Mouse (Mus musculus) embryo, embryonic 11 days (tissue): ENCODE results near the gene Cacnb4.

Experiments used
- DNase-seq: peaks from one replicate; pipeline ENCODE4 v3.0.0-alpha.2; 2015

The Cacnb4 gene

DNA sequence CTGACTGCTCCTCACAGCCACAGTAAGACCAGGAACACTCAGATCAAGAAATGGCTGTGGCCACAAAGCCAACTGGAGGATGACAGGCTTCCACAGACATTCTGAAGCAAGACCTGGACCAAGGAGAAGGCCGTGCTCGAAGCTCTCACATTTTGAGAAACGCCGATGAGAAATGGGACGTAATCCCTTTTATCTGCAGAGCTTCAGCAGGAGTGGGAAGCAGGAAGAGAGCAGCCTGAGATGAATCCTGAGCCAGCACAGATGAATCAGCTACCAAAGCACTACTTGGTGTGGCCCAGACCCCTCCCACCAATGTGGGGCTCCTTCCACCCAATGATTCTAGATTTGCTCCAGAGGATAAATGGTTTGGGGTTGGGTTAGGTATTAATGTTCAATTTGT lies 113.4 kb downstream of the Cacnb4 start:
- DNase-seq: no peak

DNA sequence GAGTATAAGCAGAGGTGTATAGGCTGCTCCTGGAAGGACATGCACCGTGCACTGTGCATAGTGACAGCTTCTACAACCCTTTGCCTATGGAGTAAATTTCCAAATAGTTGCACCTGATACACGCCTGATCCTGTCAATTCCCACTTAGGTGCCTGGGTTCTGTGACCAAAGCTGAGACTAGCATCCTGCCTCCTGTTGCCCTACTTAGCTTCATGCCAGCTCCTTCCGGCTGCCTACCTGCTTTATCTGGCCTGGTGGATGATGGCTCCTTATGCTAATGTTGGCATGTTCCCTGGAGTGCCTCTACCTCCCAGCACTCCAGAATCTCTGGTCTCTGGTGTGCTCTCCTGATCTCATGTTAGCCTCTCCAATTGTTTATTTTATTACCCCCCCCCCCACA lies 114.3 kb downstream of the Cacnb4 start:
- DNase-seq: no peak

DNA sequence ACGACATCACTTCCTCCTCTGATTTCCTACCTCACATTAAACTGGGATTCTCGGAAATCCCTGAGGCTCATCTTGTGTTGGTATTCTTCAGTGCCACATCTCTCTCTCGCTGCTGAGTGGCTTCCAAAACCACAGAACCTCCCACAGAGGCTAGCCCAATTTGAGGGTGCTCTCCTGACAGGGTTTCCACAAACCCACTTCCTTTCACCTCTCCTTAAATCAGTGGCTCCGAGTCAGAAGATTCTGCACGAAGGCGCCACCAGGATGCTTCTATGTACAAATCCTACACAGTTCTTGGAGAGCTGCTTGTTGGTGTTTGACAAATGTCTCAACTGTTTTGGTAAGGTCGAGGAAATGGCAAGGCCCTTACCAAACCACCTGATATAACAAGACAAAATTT lies 115.5 kb downstream of the Cacnb4 start:
- DNase-seq: no peak

DNA sequence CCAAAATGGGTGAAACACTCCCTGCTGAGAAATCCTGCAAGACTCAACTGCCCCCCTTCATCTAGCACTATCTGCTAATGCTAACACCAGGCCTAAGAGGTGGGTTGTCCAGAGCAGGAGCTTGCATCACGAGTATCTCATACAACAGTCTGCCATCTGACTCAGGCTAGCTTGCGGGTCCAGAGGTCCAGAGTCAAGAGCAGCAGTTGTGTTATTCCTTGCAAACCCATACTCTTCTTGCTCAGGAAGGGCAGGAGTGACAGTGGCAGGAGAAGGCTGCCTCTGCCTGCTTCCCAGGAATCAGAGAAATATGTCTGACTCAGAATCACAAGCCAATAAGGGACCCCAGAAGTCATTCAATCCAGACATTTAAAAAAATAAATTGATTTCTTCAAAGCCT lies 116.4 kb downstream of the Cacnb4 start:
- DNase-seq: no peak

DNA sequence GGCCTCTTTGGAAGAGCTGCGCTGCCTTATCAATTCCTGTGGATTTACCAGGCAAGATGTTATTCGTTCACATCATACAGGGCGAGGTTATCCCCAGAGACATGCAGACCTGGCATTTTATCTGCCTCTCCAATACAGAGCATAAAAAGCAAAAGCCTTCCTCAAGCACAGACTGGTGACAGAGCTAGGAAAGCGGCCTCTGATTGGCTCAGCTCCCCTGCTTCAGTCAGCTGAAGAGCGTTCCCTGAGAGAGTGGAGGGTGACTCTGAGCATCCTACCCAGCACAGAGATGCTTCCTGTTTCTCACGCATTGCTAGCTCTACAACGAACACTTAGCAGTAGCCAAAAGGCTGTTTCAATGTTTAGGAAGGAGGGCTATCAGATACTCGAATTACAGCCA lies 118.2 kb downstream of the Cacnb4 start:
- DNase-seq: peak; percentile 50

DNA sequence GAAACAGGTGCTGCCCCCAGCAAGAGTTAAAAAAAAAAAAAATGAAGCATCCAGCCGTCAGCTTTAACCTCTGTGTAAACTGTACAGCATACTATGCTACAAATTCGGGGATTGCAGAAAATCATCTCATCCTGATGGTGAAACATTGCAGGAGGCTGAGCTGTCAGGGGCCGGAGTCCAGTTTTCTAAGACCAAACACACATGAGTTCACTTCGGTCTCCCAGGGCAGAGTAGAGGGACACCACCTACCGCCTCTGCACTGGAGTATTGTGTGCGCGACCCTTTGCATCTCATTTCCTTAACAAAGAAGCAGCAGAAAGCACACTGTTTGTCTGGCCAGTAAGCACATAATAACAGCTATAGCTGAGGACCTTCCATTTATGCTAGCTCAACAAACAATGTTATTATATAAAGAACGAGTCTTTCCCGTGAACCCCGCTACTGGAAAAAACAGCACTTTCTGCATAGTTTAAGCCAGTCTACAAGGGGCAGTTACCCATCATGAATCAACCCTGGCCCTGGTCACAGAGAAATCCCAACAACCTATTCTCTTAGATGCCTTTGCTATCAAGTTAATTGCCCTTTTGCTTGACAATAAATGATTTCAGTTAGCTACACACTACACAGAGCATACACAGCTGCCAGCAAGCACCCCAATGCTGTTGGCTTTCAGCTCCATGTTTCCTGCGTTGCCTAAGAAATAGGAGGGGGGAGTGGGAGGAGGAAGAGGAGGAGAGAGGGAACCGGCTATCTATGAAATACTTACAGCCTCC lies 118.9 kb downstream of the Cacnb4 start:
- DNase-seq: peak; percentile 20

DNA sequence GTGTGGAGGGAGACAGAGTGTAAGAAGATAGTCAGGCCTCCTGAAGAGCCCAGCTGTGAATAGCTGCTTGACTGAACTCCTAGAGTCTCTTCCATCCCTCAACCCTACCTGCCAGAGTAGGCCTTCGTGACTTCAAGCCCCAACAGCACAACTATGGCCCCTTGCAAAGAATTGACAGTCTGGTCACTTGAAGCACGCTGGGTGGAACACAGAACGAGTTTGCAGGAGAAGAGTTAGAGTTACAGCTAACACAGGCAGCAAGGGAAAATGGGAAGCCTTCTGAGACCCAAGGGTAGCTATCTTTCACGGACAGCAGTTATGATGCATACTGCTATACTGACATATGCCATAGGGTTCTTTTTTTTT lies 119.7 kb downstream of the Cacnb4 start:
- no peak for DNase-seq

DNA sequence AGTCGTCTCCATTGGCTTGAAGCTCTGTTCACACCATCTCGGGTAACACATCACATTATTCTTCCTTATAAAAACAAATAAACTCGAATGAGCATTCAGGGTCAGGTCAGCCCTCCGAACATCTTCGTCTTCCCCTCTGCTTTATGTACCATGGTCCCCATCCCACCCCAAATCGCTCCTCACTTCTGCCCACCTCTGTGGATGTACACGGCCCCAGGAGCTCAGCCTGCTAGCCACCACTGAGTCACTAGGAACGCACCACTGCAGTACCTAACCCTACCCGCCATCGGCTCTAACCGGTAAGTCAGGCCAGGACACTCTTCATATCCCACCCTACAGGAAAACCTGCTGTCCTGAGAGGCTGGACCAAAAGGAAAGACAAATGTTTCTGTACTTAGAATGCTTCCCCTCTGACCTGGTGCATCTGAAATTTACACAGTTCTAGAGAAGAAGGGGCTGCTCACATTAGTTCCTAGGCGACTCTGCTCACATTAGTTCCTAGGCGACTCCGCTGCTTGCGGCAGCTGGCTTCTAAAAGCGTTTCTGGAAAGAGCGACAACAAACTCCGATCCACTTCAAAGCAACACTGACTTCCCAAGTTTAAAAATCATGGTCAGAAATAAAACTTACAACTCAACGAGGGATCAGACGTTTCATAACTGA lies 120.2 kb downstream of the Cacnb4 start:
- no peak for DNase-seq

DNA sequence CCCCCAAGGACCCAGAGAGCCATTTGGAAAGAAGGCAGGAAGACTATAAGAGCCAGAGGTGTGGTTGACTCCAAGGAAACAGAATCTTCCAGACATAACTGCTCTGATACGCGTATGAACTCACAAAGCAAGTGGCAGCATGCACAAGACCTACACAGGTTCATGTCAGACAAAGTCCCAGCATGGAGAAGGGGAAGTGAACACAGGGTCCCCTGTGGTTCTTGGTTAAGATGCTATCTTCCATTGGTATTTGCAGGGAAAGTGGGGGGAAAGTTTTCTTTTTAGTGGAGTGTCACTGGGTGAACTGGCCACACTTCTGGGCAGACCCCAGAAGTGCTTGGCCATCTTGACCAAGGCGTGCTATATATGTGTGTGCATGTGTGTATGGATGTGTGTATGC lies 128.2 kb downstream of the Cacnb4 start:
- DNase-seq: no peak

DNA sequence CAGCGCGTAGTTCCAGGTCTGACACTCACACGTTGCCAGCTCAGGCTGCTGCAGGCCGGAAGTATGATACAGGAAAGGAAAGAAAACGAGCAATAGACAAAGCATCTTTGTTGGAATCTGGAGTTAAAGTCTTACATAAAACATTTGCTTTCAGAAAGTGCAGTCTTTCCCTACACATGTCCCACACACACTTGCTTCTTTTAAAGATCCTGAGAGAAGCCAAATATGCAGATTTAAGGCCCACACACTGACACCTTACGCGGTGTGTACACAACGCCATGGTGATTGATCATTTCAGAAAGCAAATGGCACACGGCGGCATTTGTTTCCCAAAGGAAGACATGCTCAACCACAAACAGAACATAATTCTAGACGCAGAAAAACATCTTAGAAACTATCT lies 129.3 kb downstream of the Cacnb4 start:
- no peak for DNase-seq

DNA sequence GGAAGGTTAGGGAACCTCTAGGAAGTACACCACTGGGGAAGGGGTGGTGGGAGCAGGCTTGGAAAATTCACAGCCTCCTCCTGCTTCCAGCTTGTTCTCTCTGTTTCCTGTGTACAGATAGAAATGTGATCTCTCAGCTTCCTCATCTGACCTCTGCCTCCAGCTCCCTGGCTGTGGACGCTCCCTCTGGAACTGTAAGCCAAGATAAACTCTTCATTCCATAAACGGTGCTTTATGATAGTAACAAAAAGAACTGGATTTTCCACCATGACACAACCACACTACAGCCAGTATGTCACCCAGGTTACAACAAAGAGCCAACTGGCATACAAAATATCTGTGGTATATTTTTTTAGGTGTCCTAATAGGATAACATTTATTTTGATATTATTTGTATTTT lies 132.1 kb downstream of the Cacnb4 start:
- no peak for DNase-seq

DNA sequence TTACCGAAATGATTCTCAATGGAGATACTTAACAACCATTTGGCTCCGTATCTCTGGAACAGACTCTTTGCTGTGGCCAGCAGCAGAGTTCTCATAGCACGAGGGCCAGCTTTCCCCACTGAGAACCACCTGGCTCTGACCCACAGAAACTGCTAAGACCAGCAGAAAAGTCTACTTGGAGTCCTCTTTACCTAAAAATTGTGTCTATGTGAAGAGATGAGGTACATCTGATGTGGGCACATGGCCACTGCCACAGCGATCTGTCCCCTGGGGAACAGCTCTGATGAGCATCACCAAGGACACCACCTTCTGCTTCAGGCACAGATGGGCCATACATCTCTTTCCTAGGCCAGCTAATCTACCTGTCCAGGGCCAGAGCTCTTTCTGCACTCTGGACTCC lies 135.6 kb downstream of the Cacnb4 start:
- no peak for DNase-seq

DNA sequence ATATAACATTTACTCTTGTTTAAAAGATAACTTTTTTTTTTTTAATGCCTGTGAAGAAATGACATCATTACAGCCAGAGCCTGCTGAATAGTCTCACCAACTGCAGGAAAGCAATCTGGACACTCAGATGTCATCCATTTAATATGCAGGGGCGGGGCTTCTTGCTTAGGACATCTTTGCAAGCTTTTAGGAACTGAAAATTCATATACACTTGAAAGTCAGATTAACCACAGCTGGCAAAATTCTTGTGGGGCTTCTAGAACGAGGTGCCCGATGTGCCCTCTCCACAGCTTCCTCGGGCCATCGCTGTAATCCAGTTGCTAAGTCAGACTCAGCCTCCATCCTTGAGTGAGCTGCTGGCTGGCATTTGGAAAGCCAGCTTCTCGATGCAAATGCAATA lies 137.3 kb downstream of the Cacnb4 start:
- DNase-seq: no peak

DNA sequence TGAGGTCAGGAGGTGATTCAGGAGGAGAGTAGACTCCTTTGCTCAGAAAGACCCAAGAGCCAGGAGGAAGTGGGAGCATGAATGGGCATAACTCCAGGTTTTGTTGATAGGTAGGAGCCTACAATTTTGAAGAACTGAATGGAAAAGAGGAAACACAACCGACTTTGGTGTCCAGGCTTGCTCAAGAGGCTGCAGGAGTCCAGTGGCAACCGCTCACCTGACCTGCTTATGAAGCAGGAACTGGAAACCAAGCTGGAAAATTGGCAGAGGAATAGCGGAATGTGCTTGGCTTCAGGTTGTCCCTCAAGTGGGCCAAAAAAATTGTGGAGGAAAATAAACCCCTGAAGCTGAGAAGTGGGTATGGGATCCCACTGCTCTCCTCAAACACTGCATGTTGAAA lies 139.0 kb downstream of the Cacnb4 start:
- DNase-seq: no peak

DNA sequence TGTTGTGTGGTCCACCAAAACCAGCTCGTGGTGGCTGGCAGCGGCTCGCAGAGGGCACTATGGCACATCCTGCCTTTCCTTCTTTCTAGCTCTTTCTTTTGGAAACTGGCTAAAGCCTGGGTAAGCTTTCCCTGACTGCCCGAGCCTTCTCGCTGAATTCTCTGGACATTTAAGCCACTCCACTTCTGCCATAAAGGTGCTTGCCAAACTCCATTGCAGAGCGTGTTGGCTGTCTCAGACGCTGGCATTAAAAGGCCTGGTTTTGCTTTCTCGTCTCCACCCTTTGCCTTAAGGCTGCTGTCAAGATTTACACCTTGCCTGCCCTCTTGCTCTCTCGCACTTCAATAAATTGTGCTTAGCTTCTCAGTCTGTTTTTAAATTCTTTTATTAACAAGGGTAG lies 139.5 kb downstream of the Cacnb4 start:
- no peak for DNase-seq

DNA sequence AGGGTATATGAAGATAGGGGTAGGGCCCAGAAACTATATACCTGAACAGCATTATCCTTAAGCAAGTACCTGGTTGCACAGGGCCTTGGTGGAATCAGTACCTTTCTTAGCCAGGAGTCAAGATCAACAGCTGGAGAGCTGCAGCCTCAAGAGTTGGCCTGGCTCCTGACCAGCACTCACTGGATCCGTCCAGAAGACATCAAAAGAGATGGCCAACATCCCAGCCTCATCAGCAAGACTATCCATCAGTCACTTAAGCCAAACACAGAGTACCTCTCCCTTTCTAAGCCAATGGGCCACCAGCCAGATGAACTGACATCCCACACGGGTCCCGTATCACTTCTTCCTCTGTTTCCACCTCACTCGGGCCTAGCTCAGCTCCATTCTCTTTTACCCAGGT lies 140.1 kb downstream of the Cacnb4 start:
- no peak for DNase-seq

DNA sequence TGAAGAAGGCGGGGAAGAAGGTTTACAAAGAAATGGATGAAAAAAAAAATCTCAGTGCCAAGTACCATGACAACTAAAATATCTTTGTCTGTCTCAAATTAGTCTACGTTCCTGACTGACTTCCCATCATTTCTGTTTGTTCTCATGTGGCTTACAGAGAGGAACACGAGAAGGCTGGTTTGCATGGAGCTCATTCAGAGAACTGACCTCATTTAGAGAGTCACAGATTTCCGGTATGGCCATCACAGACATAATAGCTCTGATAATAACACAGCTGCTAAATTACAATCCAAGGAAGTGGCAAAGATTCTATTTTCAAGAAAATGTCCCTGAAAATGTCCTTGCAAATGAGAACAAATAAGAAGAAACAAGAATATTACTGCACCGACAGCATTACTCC lies 142.9 kb downstream of the Cacnb4 start:
- DNase-seq: no peak

DNA sequence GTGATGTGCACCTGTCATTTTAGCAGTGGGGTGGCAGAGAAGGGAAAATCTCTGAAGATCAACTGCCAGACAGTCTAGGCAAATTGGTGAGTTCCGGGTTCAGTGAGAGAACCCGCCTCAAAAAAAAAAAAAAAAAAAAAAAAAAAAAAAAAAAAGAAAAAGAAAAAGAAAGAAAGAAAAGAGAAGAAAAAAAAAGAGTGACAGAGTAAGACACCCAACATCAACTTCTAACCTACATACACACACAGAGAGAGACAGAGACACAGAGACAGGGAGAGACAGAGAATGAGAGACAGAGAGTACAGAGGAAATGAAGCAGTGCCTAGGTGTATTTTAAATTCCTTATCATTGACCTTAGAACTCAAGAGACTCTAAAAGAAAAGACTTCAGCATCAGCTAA lies 146.1 kb downstream of the Cacnb4 start:
- DNase-seq: no peak

DNA sequence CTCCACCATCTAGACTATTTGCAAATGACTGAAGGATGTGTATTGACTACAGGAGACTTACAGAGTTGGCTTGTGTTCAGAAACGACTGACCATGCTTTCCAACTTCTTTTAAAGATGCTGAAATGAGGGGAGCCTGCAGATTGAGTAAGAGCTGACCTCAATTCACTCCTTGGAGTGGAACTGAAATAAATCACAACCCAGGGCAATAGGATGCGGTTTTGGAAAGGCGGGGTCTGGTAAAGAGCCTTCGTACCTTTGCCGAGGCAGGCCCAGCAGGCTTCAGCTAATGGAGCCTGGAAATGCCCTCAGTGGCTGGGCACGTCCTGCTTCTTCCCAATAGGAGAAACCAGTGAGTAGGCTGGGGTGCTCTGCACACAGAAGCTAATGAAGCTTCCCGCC lies 147.4 kb downstream of the Cacnb4 start:
- no peak for DNase-seq

DNA sequence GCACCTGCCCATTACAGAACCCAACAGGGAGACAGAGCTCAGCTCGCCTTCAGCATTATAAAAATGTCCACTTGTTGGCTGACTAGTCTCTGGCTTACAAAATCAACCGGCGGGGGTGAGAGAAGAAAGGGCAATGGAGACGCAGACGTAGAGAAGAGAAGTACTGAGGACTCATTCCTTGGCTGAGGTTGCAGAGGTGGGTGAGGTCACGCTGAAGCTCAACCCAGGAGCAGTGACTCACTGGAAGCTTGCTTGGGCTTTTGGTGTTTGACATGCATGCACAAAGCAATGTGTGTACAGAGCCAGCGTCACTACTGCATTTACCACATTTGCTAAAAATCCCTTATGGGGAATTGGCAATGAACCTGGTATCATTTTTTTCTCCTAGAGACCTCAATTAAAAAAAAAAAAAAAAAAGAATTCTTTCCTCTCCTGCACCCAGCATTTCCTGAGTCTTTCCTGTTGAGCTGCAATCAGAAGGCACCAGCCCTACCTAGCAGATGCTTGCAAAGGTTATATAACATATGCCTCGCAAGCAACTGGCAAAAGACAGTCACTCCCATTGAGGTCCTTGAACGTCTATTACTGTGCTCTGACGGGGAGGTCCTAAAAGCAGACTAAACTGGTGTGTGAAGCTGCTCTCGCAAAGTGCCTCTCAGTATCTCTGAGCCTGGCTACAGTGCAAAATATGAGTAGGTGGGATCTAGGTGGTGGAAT lies 150.6 kb downstream of the Cacnb4 start:
- DNase-seq: no peak

DNA sequence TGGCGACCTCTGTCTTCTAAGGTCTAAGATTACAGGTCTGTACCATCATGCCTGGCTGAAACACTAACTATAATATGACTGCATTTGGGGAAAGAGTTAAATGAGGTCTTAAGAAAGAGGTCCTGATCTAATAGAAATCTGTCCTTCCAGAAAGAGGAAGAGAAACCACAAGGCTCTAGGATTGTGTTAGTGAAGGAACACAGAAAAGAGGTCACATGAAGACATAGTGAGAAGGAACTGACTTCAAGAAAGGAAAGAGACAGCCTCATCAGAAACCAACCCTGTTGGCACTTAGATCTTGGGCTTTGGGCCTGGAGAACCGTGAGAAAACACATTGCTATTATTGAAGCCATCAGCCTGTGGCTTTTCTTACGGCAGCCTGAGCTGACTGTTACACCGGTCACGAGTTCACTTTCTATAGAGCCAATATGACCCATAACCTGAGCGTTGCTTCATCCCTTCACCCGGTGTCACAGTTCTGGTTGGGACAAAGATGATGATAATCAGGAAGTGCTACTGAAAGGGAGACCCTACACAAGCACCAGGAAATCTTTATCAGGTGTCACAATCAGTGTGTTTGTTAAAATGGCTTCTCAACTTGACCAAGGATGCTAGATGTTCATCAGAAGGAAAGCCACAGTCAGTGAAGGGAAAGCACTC lies 153.4 kb downstream of the Cacnb4 start:
- no peak for DNase-seq

DNA sequence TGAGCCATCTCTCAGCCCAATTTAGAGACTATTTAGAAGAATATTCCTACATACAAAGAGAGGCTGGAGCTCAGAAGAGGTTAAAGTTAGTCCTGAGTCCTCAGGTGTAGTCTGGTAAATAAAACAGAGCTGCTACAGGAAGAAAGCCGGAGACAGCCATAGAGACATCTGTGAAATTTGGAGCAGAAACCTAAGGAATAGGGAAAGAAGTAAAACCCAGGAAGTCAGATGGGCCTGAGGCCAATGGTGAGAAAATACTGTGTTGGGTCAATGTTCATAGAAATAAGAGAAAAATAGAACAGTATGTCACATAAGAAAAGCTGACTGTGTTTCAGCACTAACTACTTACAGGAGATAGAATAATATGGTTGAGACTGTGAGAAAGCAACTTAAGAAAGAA lies 155.6 kb downstream of the Cacnb4 start:
- no peak for DNase-seq

DNA sequence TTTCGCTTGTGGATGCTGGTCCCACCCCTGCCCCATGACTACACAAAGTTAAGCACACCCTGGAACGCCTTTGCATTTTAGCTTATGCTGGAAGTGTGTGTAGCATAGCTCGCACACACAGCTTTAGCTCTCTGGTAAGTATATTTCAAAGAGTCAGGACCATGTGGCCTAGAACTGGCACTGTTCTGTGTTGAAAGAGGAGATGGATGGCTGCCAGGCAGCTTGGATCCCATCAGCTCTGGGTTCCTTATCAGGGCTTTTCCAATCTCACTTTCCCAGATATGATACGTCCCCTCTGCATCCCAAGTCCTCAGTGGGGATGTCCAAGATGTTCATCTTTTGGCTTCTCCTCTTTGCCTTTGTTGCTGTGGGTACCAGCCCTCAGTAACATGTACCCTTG lies 157.9 kb downstream of the Cacnb4 start:
- DNase-seq: no peak

DNA sequence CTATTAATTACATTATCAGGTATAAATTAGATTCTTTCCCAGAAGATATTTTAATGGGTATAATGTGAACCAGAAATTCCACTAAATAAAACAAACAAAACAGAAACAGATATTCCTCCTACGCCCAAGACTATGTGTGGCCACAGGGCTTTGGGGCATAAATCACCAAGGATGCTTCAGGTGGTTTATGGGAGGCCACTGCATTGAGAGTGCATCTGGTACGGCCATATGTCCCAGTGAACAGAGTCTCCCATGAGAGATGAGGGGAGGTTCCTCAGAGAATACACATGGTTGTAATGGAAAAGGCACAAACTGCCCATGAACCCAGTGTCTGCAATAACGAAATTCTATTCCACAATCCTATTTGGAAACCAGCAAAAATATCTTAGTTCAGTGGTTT lies 160.1 kb downstream of the Cacnb4 start:
- DNase-seq: no peak
